Mouse (Mus musculus) hindbrain, embryonic 13.5 days (tissue): ENCODE results near the gene Gm43638. TPM values are rescaled to one million over a fixed set of nuclear protein-coding genes. Genes with fewer than 3 reads are reported as not detected.
"Not testable (repeated sequence)": the region's sequence is repeated elsewhere in the genome, so short reads cannot be mapped to it uniquely, and the experiment has no call there.

ENCODE experiments used
- ATAC-seq: fragments of 200-750 bp; cut with Nextera tagmentation; 2 replicates; pipeline ENCODE4 v1.8.0; 2017; ENCODE audit warnings: moderate TSS enrichment; ENCODE audit not compliant: low FRiP score
- H3K27ac ChIP-seq: fragments of 300-500 bp; sonication (generic); 2 replicates; pipeline ENCODE4 v1.5.1; 2015; ENCODE audit warnings: inconsistent platforms, mild to moderate bottlenecking, moderate library complexity
- H3K27me3 ChIP-seq: fragments of 300-500 bp; sonication (generic); 2 replicates; pipeline ENCODE4 v1.6.1; 2015; ENCODE audit warnings: mild to moderate bottlenecking, inconsistent platforms
- H3K36me3 ChIP-seq: fragments of 300-500 bp; sonication (generic); 2 replicates; pipeline ENCODE4 v1.6.1; 2015; ENCODE audit warnings: mild to moderate bottlenecking, inconsistent platforms
- H3K4me1 ChIP-seq: fragments of 300-500 bp; sonication (generic); replicated peaks from 2 replicates; pipeline ENCODE4 v1.6.1; 2015; ENCODE audit warnings: inconsistent platforms
- H3K4me2 ChIP-seq: fragments of 300-500 bp; sonication (generic); 2 replicates; pipeline ENCODE4 v1.6.1; 2015; ENCODE audit warnings: inconsistent platforms, mild to moderate bottlenecking, moderate library complexity
- H3K4me3 ChIP-seq: fragments of 300-500 bp; sonication (generic); 2 replicates; pipeline ENCODE4 v1.5.1; 2015; ENCODE audit warnings: mild to moderate bottlenecking, inconsistent platforms
- H3K9ac ChIP-seq: fragments of 300-500 bp; sonication (generic); 2 replicates; pipeline ENCODE4 v1.6.1; 2015; ENCODE audit warnings: mild to moderate bottlenecking, inconsistent platforms
- H3K9me3 ChIP-seq: fragments of 300-500 bp; sonication (generic); 2 replicates; pipeline ENCODE4 v1.6.1; 2016; ENCODE audit warnings: inconsistent platforms
- WGBS: fragments of 180-500 bp; shearing (Covaris S2); methylation state at CpG from one replicate; pipeline ENCODE4 v1.1.7; 2015; 5-methylcytosine and 5-hydroxymethylcytosine counted together
- polyA plus RNA-seq: library from polyadenylated mRNA; unstranded; fragments of >200 nt; fragmentation: Nextera tagmentation; extraction: Ambion mirVana; gene quantifications from 2 replicates; pipeline ENCODE4 v1.2.1, GENCODE M21; 2015

Gm43638 gene
- polyA plus RNA-seq, 1 experiment from 2014 or later = not detected

GRCm38 (mm10) chr5:87455519-87455918, 31.1 kb downstream of the Gm43638 start:
- no peak overlapping the region for H3K9ac ChIP-seq
- H3K27me3 ChIP-seq = no peaks in the 10 kb centered on the region
- no peak overlapping the region for H3K27ac ChIP-seq
- H3K36me3 ChIP-seq = no peaks in the 10 kb centered on the region
- no peaks in the 10 kb centered on the region for H3K9me3 ChIP-seq
- no peak for ATAC-seq
- no peak overlapping the region for H3K4me2 ChIP-seq
- H3K4me1 ChIP-seq = no peaks in the 10 kb centered on the region
- no peak overlapping the region for H3K4me3 ChIP-seq

GRCm38 (mm10) chr5:87452514-87452913, 34.1 kb downstream of the Gm43638 start:
- not testable (repeated sequence) for H3K9me3 ChIP-seq, H3K4me1 ChIP-seq, H3K4me2 ChIP-seq, H3K4me3 ChIP-seq, H3K27ac ChIP-seq, H3K27me3 ChIP-seq, ATAC-seq, H3K36me3 ChIP-seq, H3K9ac ChIP-seq
- WGBS = 57% methylated on average over 3 of the region's 5 CpGs

GRCm38 (mm10) chr5:87436264-87436663, 50.3 kb downstream of the Gm43638 start:
- Histone ChIP-seq H3K27me3 (no peaks in the 10 kb centered on the region), H3K9ac (no peak overlapping the region), H3K4me2 (no peak overlapping the region), H3K4me1 (no peaks in the 10 kb centered on the region), H3K9me3 (no peaks in the 10 kb centered on the region), H3K36me3 (no peaks in the 10 kb centered on the region), H3K4me3 (no peak overlapping the region), H3K27ac (no peak overlapping the region)
- ATAC-seq = no peak
- 49% methylated on average over 3 of the region's 3 CpGs for WGBS

- Histone ChIP-seq H3K27ac (no peak overlapping the region), H3K36me3 (no peaks in the 10 kb centered on the region), H3K27me3 (no peaks in the 10 kb centered on the region), H3K4me2 (no peak overlapping the region), H3K9ac (no peak overlapping the region), H3K4me1 (no peaks in the 10 kb centered on the region), H3K9me3 (no peaks in the 10 kb centered on the region), H3K4me3 (no peak overlapping the region)
- ATAC-seq = no peak
- WGBS = 84% methylated on average over 3 of the region's 3 CpGs
Measured at GRCm38 (mm10) chr5:87425676-87426075, 60.9 kb downstream of the Gm43638 start.

- WGBS = 85% methylated on average over 2 of the region's 2 CpGs
- H3K9me3 ChIP-seq, H3K9ac ChIP-seq, H3K4me2 ChIP-seq, H3K27me3 ChIP-seq, H3K27ac ChIP-seq, H3K4me1 ChIP-seq, ATAC-seq, H3K4me3 ChIP-seq, H3K36me3 ChIP-seq: not testable (repeated sequence)
Measured at GRCm38 (mm10) chr5:87424041-87424440, 62.6 kb downstream of the Gm43638 start, which contains the start of gene Ugt2b38. TSS of gene Ugt2b38 (minus strand) at chr5:87424203.

Other genes with a start within 250 kb of the Gm43638 start
- gene Ugt2b37, start 232.0 kb downstream of the Gm43638 start, polyA plus RNA-seq = not detected in 2 replicates
- gene Ugt2a3, start 149.6 kb downstream of the Gm43638 start, polyA plus RNA-seq = not detected in 2 replicates
- not detected in 2 replicates for gene Ugt2b38, start 62.6 kb downstream of the Gm43638 start, polyA plus RNA-seq
- not detected in 2 replicates for gene Ugt2a2, start 4.5 kb downstream of the Gm43638 start, polyA plus RNA-seq
- not detected in 2 replicates for gene Ugt2a1, start 4.1 kb upstream of the Gm43638 start, polyA plus RNA-seq
- not detected in 2 replicates for gene Sult1b1, start 51.4 kb upstream of the Gm43638 start, polyA plus RNA-seq
- gene Sult1d1, start 82.2 kb upstream of the Gm43638 start, polyA plus RNA-seq = not detected in 2 replicates
- gene Sult1e1, start 104.8 kb upstream of the Gm43638 start, polyA plus RNA-seq = not detected in 2 replicates
- not detected in 2 replicates for gene Csn1s1, start 179.4 kb upstream of the Gm43638 start, polyA plus RNA-seq
- gene Csn2, start 212.8 kb upstream of the Gm43638 start, polyA plus RNA-seq = not detected in 2 replicates